Mouse (Mus musculus) liver, postnatal 0 days (tissue): ENCODE results near the gene Olfr136. TPM values are rescaled to one million over a fixed set of nuclear protein-coding genes. Genes with fewer than 3 reads are reported as not detected.

ENCODE experiments used
- ATAC-seq: fragments of 200-750 bp; cut with Nextera tagmentation; 2 replicates; pipeline ENCODE4 v1.8.0; 2017; ENCODE audit warnings: mild to moderate bottlenecking, moderate library complexity
- DNase-seq: peaks from one replicate; pipeline ENCODE4 v3.0.0-alpha.2; 2016
- H3K27ac ChIP-seq: fragments of 300-500 bp; sonication (generic); 2 replicates; pipeline ENCODE4 v1.5.1; 2014; ENCODE audit warnings: antibody characterized with exemption, moderate library complexity, mild to moderate bottlenecking, low read depth
- H3K27me3 ChIP-seq: fragments of 300-500 bp; sonication (generic); 2 replicates; pipeline ENCODE4 v1.6.1; 2014; ENCODE audit warnings: low read length, control low read depth, mixed read lengths; ENCODE audit not compliant: insufficient read depth
- H3K36me3 ChIP-seq: fragments of 300-500 bp; sonication (generic); replicated peaks from 2 replicates; pipeline ENCODE4 v1.6.1; 2014; ENCODE audit warnings: mild to moderate bottlenecking, control low read depth, low read length, moderate library complexity, mixed read lengths; ENCODE audit not compliant: insufficient read depth
- H3K4me1 ChIP-seq: fragments of 300-500 bp; sonication (generic); 2 replicates; pipeline ENCODE4 v1.6.1; 2014; ENCODE audit warnings: antibody characterized with exemption, mild to moderate bottlenecking, control low read depth; ENCODE audit not compliant: insufficient read depth
- H3K4me2 ChIP-seq: fragments of 300-500 bp; sonication (generic); 2 replicates; pipeline ENCODE4 v1.6.1; 2014; ENCODE audit warnings: low read depth, mild to moderate bottlenecking, low read length, moderate library complexity, mixed read lengths
- H3K4me3 ChIP-seq: fragments of 300-500 bp; sonication (generic); 2 replicates; pipeline ENCODE4 v1.5.1; 2014; ENCODE audit warnings: low read depth, low read length
- H3K9ac ChIP-seq: fragments of 300-500 bp; sonication (generic); replicated peaks from 2 replicates; pipeline ENCODE4 v1.6.1; 2014; ENCODE audit warnings: mild to moderate bottlenecking, moderate library complexity
- H3K9me3 ChIP-seq: fragments of 300-500 bp; sonication (generic); 2 replicates; pipeline ENCODE4 v1.6.1; 2016; ENCODE audit warnings: mild to moderate bottlenecking, control low read depth, low read length, mixed read lengths
- CTCF ChIP-seq: sonication (generic); IDR thresholded peaks from 2 replicates; pipeline ENCODE4 v1.5.1; 2016; ENCODE audit warnings: antibody characterized with exemption, low read depth
- EP300 ChIP-seq: IDR thresholded peaks from 2 replicates; pipeline ENCODE4 v1.6.1; 2016; ENCODE audit warnings: antibody characterized with exemption, low read depth, mild to moderate bottlenecking
- polyA plus RNA-seq: library from polyadenylated mRNA; unstranded; fragments of >200 nt; fragmentation: Nextera tagmentation; extraction: Ambion mirVana; gene quantifications from 2 replicates; pipeline ENCODE4 v1.2.1, GENCODE M21; 2015

The Olfr136 gene
- not detected in 2 replicates for polyA plus RNA-seq

GRCm38 (mm10) chr17:38329531-38329930 lies at the start of gene Olfr136:
TSS of gene Olfr136 (plus strand) at chr17:38329831.
- Histone ChIP-seq H3K9ac (no peak within 1 kb of the TSS), H3K27ac (no peak within 1 kb of the TSS), H3K27me3 (no peaks in the 10 kb centered on the region), H3K4me2 (no peak within 1 kb of the TSS), H3K9me3 (no peaks in the 10 kb centered on the region), H3K4me3 (no peak within 1 kb of the TSS), H3K4me1 (no peaks in the 10 kb centered on the region), H3K36me3 (no peaks in the 10 kb centered on the region)
- ATAC-seq (no peak), DNase-seq (no peak)
- TF ChIP-seq CTCF (no peak), EP300 (no peak)

- no peaks in the 10 kb centered on the region for H3K36me3 ChIP-seq
- no peaks in the 10 kb centered on the region for H3K27me3 ChIP-seq
- ATAC-seq (no peak), DNase-seq (no peak)
- peaks cover 2% of the 10 kb centered on the region; the same call in 1 of the 2 replicates for H3K9me3 ChIP-seq
- no peak for TF ChIP-seq CTCF
- no peak for TF ChIP-seq EP300
- H3K4me3 ChIP-seq, result no peak within 1 kb of the TSS
- no peak within 1 kb of the TSS for H3K4me2 ChIP-seq
- H3K9ac ChIP-seq, result no peak within 1 kb of the TSS
- H3K4me1 ChIP-seq, result no peaks in the 10 kb centered on the region
- H3K27ac ChIP-seq, result no peak within 1 kb of the TSS
Observed at GRCm38 (mm10) chr17:38307470-38307869, 22.2 kb upstream of the Olfr136 start, which contains the start of gene Olfr137. TSS of gene Olfr137 (minus strand) at chr17:38307570.

Other genes with a start within 250 kb of the Olfr136 start
- gene Olfr131, start 241.1 kb upstream of the Olfr136 start, polyA plus RNA-seq, result not detected in 2 replicates
- gene Olfr132, start 195.3 kb upstream of the Olfr136 start, polyA plus RNA-seq, result not detected in 2 replicates
- not detected in 2 replicates for gene Olfr133, start 184.6 kb upstream of the Olfr136 start, polyA plus RNA-seq
- not detected in 2 replicates for gene Olfr134, start 158.4 kb upstream of the Olfr136 start, polyA plus RNA-seq
- gene Olfr135, start 125.5 kb upstream of the Olfr136 start, polyA plus RNA-seq, result not detected in 2 replicates
- gene Olfr138, start 68.8 kb upstream of the Olfr136 start, polyA plus RNA-seq, result not detected in 2 replicates
- not detected in 2 replicates for gene Olfr137, start 22.3 kb upstream of the Olfr136 start, polyA plus RNA-seq
- gene Esp36, start 90.4 kb downstream of the Olfr136 start, polyA plus RNA-seq, result not detected in 2 replicates
- gene Esp34, start 224.4 kb downstream of the Olfr136 start, polyA plus RNA-seq, result not detected in 2 replicates